Mouse (Mus musculus) G1E (cell line): ENCODE results near the gene Itga4. TPM values are rescaled to one million over a fixed set of nuclear protein-coding genes. Genes with fewer than 3 reads are reported as not detected.

Source experiments
- ATAC-seq: 2 replicates; pipeline ENCODE4 v1.8.0; 2016; ENCODE audit warnings: mild to moderate bottlenecking; ENCODE audit not compliant: insufficient number of reproducible peaks, poor library complexity, low FRiP score, severe bottlenecking; ENCODE audit errors: extremely low read depth
- DNase-seq: peaks from one replicate; pipeline ENCODE4 v3.0.0; 2012; ENCODE audit warnings: low spot score
- H3K27me3 ChIP-seq: 2 replicates; pipeline ENCODE4 v1.6.1; 2012; ENCODE audit warnings: mild to moderate bottlenecking, low read length, inconsistent platforms; ENCODE audit not compliant: insufficient read depth
- H3K36me3 ChIP-seq: replicated peaks from 2 replicates; pipeline ENCODE3; 2012; ENCODE audit warnings: mild to moderate bottlenecking, inconsistent platforms
- H3K4me1 ChIP-seq: 2 replicates; pipeline ENCODE4 v1.6.1; 2012; ENCODE audit warnings: low read depth, low read length, inconsistent platforms, mixed read lengths; ENCODE audit not compliant: insufficient read depth
- H3K4me3 ChIP-seq: 2 replicates; pipeline ENCODE4 v1.5.1; 2012; ENCODE audit warnings: low read depth, mild to moderate bottlenecking, inconsistent platforms, low read length, moderate library complexity, mixed read lengths
- H3K9me3 ChIP-seq: replicated peaks from 2 replicates; pipeline ENCODE4 v1.6.1; 2012; ENCODE audit warnings: inconsistent platforms
- CTCF ChIP-seq: IDR thresholded peaks from 2 replicates; pipeline ENCODE4 v1.5.1; 2012; ENCODE audit warnings: low read depth, low read length, inconsistent platforms, mixed read lengths
- GATA1 ChIP-seq: IDR thresholded peaks from 2 replicates; pipeline ENCODE4 v1.6.1; 2012; ENCODE audit warnings: borderline replicate concordance, low read length, inconsistent platforms, mixed read lengths
- GATA2 ChIP-seq: IDR thresholded peaks from 2 replicates; pipeline ENCODE4 v1.6.1; 2012; ENCODE audit warnings: low read depth, low read length, inconsistent platforms, borderline replicate concordance
- POLR2AphosphoS5 ChIP-seq: IDR thresholded peaks from 2 replicates; pipeline ENCODE4 v1.6.1; 2012; ENCODE audit warnings: low read depth, low read length, inconsistent platforms; ENCODE audit not compliant: insufficient replicate concordance
- TAL1 ChIP-seq: conservative IDR thresholded peaks from 2 replicates; pipeline ENCODE4 v1.6.1; 2012; ENCODE audit warnings: low read depth, low read length, inconsistent platforms, mixed read lengths
- polyA plus RNA-seq: library from polyadenylated mRNA; stranded (reverse); fragments of >175 nt; gene quantifications from 2 replicates; pipeline ENCODE4 v1.2.3, GENCODE M21; 2012
- total RNA-seq, 2 experiments: library from RNA; stranded (forward) in 1 of 2; stranded (reverse) in 1 of 2; fragments of 200-1000 nt in 1 of 2; fragments of >200 nt in 1 of 2; fragmentation: Nextera tagmentation in 1 of 2; gene quantifications; 2 replicates each; pipeline ENCODE4 v1.2.3; 2014 to 2017

Itga4 gene
- total and polyA plus RNA-seq, 3 experiments = 19.1 to 232 (median 111) TPM

- H3K4me3 ChIP-seq = no peak overlapping the region
- H3K9me3 ChIP-seq = no peaks in the 10 kb centered on the region
- H3K4me1 ChIP-seq = peaks cover 20% of the 10 kb centered on the region
- no peak for TF ChIP-seq POLR2AphosphoS5
- no peak for TF ChIP-seq CTCF
- no peak for TF ChIP-seq GATA1
- no peak for TF ChIP-seq TAL1
- no peak for TF ChIP-seq GATA2
- no peaks in the 10 kb centered on the region for H3K36me3 ChIP-seq
- DNase-seq = no peak
- peaks cover 9% of the 10 kb centered on the region; the same call in 1 of the 2 replicates for H3K27me3 ChIP-seq
- ATAC-seq = no peak
These were observed 115.6 kb downstream of the Itga4 start for GRCm38 (mm10) chr2:79370711-79371312.

GRCm38 (mm10) chr2:79371326-79372153 lies 116.3 kb downstream of the Itga4 start:
- Histone ChIP-seq H3K36me3 (no peaks in the 10 kb centered on the region), H3K4me1 (peaks cover 20% of the 10 kb centered on the region), H3K27me3 (peaks cover 9% of the 10 kb centered on the region; the same call in 1 of the 2 replicates), H3K9me3 (no peaks in the 10 kb centered on the region), H3K4me3 (peak overlapping the region; percentile 14; the same call in 1 of the 2 replicates)
- TF ChIP-seq CTCF = no peak
- TF ChIP-seq TAL1 = no peak
- no peak for TF ChIP-seq GATA2
- no peak for TF ChIP-seq GATA1
- no peak for TF ChIP-seq POLR2AphosphoS5
- no peak for DNase-seq
- peak; percentile 15; the same call in 1 of the 2 replicates for ATAC-seq

GRCm38 (mm10) chr2:79372154-79372467 lies 116.9 kb downstream of the Itga4 start:
- Histone ChIP-seq H3K27me3 (peaks cover 9% of the 10 kb centered on the region; the same call in 1 of the 2 replicates), H3K9me3 (no peaks in the 10 kb centered on the region), H3K4me1 (peaks cover 20% of the 10 kb centered on the region), H3K4me3 (no peak overlapping the region; the same call in 1 of the 2 replicates), H3K36me3 (no peaks in the 10 kb centered on the region)
- no peak for DNase-seq
- no peak for ATAC-seq
- TF ChIP-seq POLR2AphosphoS5 (no peak), TAL1 (no peak), GATA2 (no peak), GATA1 (no peak), CTCF (no peak)

- DNase-seq (peak; percentile 38), ATAC-seq (peak; percentile 65; the same call in 1 of the 2 replicates)
- H3K9me3 ChIP-seq = no peaks in the 10 kb centered on the region
- TF ChIP-seq TAL1 (no peak), GATA2 (no peak), POLR2AphosphoS5 (no peak), GATA1 (no peak), CTCF (no peak)
- H3K4me1 ChIP-seq = peaks cover 20% of the 10 kb centered on the region
- no peaks in the 10 kb centered on the region for H3K36me3 ChIP-seq
- peaks cover 9% of the 10 kb centered on the region; the same call in 1 of the 2 replicates for H3K27me3 ChIP-seq
- H3K4me3 ChIP-seq = no peak overlapping the region
These were observed 117.4 kb downstream of the Itga4 start for GRCm38 (mm10) chr2:79372486-79373200.

GRCm38 (mm10) chr2:79378346-79379086 lies 123.3 kb downstream of the Itga4 start:
- no peak for ATAC-seq
- Histone ChIP-seq H3K36me3 (no peaks in the 10 kb centered on the region), H3K4me1 (no peaks in the 10 kb centered on the region), H3K9me3 (no peaks in the 10 kb centered on the region), H3K4me3 (no peak overlapping the region), H3K27me3 (peaks cover 16% of the 10 kb centered on the region; the same call in 1 of the 2 replicates)
- DNase-seq = no peak
- TF ChIP-seq POLR2AphosphoS5 (no peak), GATA2 (no peak), CTCF (no peak), TAL1 (no peak), GATA1 (no peak)
